Mouse (Mus musculus): Measurements from ENCODE around the gene Gla. TPM values are rescaled to one million over a fixed set of nuclear protein-coding genes. Genes with fewer than 3 reads are reported as not detected.
A peak's percentile ranks its signal among the peaks of the same experiment; 100 is the strongest.

Gla gene
- total RNA-seq, 2 experiments from 2014 or later: 1.6 to 2.1 TPM

DNA sequence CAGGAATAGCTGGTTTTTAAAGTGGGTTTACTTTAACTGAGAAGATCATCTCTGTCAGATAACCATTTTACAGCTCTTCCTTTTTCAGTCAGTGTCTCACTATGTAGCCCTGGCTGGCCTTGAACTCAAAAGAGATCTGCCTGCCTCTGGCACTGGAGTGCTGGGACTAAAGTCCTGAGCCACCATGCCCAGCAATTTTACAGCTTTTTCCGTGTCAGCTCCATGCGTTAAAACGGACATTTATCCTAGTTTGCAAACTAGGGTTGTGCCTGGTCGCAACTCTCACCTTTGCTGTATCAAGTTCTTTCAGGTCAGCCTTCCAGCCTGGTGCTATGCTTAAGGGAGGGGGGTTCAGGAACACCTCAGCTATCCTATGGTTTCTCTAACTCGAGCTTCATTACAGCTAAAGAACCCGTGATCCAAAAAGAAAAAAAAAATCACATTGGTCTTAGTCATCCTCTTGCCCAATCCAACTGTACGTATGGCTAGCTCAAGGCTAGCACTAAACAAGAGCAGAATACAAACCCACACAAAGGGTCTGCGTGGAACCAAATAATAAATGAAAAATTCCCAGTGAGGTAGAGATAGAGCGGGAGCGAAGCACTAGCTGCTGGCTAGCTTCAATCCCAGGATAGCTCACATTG lies 881 bp downstream of the Gla start:
- intact Hi-C loops (cut with DNase I): no loop called here
- no peak for DNase-seq (ENCODE audit: low spot score)

DNA sequence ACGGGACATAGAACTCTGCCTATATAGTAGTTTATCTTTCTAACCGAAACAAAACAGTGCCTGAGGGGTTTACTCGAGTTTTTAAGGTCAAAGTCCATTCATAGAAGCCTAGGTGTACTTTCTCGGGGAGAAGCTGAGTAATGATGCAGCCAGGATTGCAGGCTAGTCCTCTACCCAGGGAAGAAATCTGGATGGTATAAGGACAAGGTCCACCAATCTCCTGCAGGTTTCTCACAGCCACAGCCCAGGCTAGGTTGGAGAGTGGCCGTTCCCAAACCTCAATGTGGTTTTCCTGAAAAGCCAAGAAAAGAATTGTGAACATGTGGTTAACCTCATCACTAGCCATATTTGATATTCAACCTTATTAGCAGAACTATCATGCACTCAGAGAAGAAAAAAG lies 11.1 kb downstream of the Gla start:
- DNase-seq (ENCODE audit: low spot score): no peak
- intact Hi-C loops (cut with DNase I): no loop called here

DNA sequence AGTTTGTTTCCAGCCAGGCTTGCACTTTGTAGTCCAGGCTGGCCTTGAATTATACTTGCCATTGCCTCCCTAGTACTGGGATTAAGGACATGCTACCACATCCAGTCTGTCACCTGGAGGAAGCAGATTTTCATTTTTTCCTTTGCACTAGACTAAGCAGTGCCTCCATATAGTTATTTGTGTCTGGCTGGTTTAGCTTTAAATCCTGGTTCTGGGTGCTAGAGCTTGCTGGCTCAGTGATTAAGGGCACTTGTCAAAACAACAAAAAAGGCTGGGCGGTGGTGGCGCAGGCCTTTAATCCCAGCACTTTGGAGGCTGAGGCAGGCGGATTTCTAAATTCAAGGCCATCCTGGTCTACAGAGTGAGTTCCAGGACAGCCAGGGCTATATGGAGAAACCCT lies 11.9 kb downstream of the Gla start:
- intact Hi-C loops (cut with DNase I): no loop called here
- DNase-seq (ENCODE audit: low spot score): no peak

DNA sequence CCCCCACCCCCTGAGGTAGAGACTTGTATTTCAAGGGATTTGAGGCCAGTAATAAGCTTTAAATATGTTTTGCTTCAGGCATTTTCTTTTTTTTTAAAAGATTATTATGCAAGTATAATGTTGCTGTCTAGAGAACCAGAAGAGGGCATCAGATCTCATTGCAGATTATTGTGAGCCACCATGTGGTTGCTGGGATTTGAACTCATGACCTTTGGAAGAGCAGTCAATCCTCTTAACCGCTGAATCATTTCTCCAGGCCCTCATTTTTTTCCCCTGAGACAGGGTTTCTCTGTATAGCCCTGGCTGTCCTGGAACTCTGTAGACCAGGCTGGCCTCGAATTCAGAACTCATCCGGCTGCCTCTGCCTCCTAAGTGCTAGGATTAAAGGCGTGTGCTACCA lies 12.7 kb downstream of the Gla start:
- no peak for DNase-seq (ENCODE audit: low spot score)
- intact Hi-C loops (cut with DNase I): no loop called here

DNA sequence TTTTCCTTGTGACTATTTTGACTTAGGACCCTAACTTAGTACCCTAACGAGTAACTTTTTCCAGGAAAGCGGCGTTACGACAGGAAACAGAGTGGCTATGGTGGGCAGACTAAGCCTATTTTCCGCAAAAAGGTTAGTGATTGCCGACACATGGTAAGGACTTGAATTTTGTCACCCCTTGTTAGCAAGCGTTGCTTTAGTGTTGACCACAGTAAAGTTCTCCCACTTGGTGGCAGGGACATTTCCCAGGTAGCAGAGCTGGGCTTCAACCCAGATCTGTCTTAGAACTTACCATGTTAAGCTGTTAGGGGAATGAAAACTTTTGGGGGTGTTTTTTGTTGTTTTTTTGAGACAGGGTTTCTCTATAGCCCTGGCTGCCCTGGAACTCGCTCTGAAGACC lies 14.5 kb downstream of the Gla start:
- intact Hi-C loops (cut with DNase I): no loop called here

DNA sequence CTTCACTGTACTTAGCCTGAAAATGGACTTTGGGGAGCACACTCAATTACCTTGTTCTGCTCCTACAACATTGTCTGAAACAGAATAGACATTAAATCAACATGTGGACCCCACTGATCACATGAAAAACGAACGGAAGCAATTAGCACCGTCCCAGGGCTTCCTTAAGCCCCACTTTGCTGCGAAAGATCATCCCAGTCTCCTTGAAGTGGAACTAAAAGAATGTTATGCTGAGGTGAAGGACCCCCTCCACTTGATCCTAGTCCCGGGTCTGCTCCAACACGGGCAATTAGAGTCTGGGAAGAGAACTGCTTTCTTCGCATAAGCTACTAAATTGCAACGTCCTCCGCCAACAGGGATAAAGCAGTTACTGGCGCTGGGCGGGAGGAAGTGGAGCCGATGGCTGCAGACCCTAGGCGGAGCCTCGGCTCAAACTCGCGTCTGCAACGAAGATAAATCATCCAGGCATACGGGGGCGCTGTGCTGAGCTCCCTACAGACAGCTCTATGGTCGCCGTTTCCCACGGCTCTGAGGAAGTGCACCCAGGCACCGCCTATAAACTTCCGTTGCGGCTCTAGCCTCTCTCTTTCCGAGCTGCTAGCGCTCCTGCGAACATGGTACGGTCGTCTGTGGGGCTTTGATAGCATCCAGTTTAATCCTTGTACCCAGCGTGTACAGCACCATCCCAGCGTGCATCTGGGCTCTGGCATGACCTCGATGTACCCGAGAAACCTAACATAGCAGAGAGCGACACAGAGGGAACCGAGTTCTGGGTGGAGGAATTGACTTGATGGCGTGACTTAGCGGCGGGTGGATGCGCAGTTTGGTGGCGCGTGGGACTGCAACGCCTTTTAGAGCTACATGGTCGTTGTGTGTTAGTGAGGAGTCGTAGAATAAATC lies 15.6 kb downstream of the Gla start, which contains the start of gene Rpl36a:
Rpl36a (plus strand) TSS at position 552 of the 900 bp plus-strand sequence.
- intact Hi-C loops (cut with DNase I): no loop called here
- peak; percentile 78 for DNase-seq (ENCODE audit: low spot score)

More for the DNA sequence above, 14.5 kb downstream of the Gla start:
- no peak for DNase-seq (ENCODE audit: low spot score)

DNA sequence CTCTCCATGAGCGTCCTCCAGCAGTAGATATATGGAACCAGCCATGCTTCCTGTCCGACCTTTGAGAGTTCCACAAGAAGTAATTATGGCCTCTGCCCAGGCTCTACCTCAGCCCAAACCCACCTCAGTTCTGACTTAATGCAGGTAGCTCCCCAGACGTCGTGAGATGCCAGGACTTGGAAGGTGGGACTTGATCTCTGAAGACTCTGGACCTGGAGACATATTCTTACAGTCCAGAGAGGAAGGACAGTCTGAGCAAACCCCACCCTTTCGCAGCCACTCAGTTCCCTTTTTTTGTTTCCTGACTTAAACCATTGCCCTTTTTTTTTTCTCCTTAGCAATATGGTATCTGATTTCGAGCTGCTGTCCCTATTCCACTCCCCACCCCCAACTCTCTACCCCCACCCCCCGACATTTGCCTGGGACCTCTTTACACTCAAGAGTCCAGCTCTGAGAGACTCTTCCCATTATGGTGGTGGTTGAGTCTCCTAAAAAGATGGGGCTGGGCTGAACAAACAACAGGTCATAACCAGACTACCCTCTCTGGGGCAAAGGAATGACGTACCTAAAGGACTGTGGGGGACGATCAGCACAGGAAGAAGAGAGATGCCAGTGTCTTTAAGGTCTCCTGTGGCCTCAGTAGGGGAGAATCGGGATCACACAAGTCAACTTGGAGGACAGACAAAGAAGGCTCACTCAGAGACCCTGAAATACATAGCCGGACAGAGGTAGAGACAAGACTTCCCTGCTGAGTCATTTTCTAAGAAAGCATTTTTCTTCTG lies 17.8 kb downstream of the Gla start, which contains the start of gene Btk:
Btk (minus strand) TSS at position 683 of the 782 bp plus-strand sequence.
- intact Hi-C loops (cut with DNase I): loop anchor here (5.0 kb wide), 1 partner anchor 41 kb away; the partner anchor contains the start of gene Timm8a1
- no peak for DNase-seq (ENCODE audit: low spot score)

DNA sequence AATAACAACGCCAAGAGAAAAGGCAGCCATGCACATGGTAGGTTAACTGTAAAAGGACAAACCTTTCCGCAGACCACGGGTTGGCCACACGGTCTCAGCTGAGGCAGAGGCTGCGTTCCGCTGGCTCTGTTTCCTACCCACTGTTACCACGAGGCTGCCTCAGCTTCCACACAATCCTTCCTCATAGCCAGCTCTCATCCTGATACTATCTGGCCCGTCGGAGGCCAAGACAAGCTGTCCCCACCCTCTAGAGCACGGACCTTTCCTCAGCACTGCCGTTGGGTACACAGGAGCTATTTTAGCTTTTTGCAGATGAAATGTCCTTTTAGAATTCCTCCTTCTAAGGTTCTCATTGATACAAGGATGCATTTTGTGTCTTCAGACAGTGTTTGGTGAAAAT lies 18.7 kb downstream of the Gla start:
- no peak for DNase-seq (ENCODE audit: low spot score)
- intact Hi-C loops (cut with DNase I): loop anchor here (5.0 kb wide), 1 partner anchor 40 kb away; the partner anchor contains the start of gene Timm8a1

DNA sequence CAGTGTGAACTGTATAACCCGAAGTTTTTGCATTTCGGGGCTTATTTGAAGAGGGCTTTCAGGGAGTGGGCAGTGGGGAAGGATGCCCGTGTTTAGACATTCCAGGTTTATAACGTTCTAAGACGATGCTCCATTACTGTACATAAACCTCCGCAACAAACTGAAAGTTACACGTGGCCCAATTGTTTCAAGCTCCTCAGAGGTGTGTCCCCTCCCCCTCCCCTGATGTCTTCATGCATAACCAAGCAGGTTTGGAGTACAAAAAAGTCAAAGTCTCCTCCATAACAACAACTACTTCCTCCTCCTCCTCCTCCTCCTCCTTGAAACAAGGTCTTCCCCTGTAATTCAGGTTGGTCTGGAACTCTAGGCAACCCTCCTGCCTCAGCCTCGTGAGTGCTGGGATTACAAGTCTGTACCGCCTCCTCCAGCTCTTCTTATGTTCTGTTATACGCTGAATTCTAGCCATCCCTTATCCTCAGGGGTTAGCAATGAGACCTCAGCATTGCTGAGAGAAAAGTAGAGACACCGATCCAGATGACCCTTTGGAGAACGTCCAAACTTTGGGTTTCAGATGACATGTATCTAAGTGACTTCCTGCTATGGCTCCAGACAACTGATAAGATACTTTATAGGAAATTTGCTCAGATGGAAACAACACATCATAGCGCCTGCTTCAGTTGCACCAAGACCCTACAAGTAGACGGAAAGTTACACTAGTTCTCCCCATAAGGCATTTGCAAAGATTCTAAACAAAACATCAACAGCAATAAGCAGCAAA lies 20.2 kb downstream of the Gla start:
- no peak for DNase-seq (ENCODE audit: low spot score)
- intact Hi-C loops (cut with DNase I): loop anchor here (5.0 kb wide), 1 partner anchor 38 kb away; the partner anchor contains the start of gene Timm8a1

DNA sequence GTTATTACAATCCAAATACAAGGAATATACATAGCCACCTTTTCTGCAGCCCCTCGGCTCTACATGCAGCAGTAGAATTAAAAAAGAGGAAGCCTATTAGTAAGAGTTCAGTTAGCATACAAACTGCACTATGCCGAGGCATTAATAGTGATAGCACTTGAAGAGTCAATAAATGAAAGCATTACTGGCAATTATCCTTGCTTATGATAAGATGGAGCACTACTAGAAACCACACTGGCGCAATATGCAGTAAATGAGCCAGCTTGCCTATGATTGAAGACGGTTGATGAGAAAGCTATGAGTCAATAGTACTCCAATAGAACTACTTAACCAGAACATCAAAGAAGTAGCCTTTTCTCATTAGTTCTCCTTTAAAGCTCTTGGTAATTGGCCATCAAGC lies 23.0 kb downstream of the Gla start:
- intact Hi-C loops (cut with DNase I): no loop called here
- DNase-seq (ENCODE audit: low spot score): no peak

DNA sequence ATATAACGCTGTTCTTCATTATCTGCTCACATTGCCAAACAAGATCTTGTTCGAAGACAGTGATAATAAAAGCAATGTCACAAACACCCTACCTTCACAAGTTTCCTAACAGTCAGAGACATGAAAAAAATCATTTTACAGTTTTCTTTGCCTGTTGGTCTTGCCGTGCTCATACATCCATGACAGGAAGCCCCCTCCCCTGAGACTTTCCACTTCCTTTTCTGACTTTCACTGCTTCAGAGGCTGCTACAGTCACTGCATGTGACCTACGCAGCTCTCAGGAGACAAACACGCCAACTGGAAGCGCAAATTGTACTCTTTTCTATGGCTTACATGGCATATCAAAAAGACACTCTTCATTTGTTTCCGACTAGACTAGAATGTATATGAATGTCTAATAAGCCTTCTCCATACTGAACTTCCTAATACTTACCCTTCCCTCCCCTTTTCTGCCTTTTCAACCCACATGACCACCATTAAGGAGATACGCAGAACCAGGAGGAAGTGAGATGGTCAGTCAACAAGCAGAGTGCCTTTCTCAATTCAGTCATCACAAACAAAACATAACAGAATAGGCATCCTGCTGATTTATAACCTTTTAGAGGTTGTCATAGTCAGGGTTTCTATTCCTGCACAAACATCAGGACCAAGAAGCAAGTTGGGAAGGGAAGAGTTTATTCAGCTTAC lies 34.2 kb downstream of the Gla start:
- intact Hi-C loops (cut with DNase I): no loop called here
- no peak for DNase-seq (ENCODE audit: low spot score)

DNA sequence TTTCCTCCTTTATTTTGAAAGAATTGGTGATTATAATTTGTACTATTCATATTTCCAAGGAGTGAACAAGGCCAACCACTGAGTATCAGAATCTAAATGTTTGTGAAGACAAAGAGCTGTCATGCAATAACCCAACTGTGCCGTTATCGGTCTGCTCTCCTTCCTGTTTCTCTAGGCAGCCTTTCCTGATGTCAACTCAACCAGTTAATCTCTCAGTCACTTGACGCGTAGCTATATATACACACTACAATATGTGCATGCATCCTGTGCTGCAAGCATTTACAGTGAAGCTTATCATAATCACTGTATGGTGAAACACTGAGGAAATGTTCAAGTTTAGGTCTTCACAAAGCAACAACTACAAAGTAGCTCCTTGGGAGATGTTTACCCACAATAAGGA lies 36.6 kb downstream of the Gla start:
- intact Hi-C loops (cut with DNase I): no loop called here

DNA sequence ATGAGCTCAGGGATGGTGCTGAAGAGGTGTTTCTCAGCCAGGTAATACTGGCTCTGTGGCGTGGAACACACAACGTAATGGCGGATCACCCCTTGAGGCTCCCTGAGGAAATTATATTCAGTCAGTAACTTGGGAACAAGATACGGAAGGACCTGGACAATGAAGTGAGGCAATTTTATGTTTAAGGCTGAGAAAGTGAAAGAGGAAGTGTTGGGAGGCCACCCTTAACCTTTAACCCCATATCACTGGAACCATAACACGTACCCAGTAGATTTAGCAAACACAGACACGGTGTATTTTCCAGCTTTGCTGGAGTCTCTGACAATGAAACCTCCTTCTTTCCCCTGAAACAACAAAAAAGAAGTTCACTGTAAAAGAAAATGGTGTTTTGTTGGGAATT lies 46.5 kb downstream of the Gla start:
- intact Hi-C loops (cut with DNase I): no loop called here
- no peak for DNase-seq (ENCODE audit: low spot score)

More for the DNA sequence above, 36.6 kb downstream of the Gla start:
- DNase-seq (ENCODE audit: low spot score): no peak

DNA sequence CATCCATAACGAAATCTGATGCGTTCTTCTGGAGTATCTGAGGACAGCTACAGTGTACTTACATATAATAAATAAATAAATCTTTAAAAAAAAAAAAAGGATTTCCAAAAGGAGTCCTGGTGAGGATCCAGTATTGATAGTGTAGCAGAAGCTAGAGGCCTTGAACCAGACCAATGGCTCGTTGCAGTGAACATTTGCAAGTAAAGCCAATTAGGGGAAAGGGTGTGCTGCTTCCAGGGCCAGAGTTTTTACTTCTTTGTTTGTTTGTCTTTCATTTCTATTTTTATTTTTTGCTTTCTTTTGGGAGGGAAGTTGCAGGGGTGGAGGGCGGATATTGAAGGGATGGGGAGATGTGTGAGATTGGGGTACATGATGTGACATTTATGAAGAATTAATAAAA lies 47.6 kb downstream of the Gla start:
- DNase-seq (ENCODE audit: low spot score): no peak
- intact Hi-C loops (cut with DNase I): no loop called here

DNA sequence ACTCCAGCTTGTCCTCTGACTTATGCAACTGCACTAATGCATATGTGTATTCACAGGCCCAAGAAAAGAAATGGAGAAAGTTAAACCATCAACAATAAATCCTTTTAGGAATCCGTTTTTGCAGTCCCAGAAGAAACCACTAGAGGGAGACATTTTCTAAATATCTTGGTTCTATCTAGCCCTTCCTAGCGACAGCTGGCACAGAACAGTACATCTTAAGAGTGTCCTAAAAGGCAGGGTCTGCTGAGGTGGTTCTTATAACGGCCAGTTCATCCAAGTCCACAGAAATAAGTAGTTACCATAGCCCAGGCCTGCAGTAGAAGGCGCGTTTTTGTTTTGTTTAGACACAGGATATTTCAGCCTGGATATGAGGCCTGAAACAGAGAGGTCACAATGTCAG lies 50.0 kb downstream of the Gla start:
- intact Hi-C loops (cut with DNase I): no loop called here

DNA sequence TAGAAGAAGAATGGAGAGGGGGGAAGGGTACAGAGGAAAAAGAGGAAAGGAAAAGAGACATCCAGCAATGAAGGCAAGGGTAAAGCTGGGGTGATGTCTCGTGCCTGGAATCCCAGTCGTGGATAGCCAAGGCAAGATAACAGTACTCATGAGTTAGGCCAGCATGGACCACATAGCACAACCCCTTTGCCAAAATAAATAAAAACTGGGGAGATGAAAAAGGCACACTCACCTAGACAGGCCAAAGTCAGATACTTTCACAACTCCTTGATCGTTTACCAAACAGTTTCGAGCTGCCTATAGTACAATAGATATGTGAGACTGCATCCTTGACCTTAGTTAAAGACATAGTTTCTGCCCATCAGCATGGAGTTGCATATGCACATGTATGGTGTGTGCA lies 53.6 kb downstream of the Gla start:
- no peak for DNase-seq (ENCODE audit: low spot score)
- intact Hi-C loops (cut with DNase I): no loop called here

More for the DNA sequence above, 50.0 kb downstream of the Gla start:
- no peak for DNase-seq (ENCODE audit: low spot score)

DNA sequence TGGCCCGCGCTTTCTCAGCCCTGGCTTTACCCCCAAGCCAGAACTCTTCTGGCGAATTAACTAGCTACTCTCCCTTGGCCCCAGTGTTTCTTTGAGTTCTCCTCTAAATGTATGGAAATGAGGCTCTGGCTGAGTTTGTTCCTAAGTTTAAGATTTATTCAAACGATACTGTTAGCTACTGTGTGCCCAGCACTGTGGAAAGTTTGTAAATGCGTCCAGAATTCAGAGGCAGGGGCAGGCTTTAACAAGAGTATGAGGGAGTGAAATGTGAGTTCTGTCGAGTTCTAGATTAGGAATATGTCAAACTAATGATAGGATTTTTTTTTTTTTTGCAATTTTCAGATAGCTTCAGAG lies 59.0 kb downstream of the Gla start:
- intact Hi-C loops (cut with DNase I): loop anchor here (5.0 kb wide), 1 partner anchor 40 kb away; the partner anchor contains the start of gene Btk
- no peak for DNase-seq (ENCODE audit: low spot score)

DNA sequence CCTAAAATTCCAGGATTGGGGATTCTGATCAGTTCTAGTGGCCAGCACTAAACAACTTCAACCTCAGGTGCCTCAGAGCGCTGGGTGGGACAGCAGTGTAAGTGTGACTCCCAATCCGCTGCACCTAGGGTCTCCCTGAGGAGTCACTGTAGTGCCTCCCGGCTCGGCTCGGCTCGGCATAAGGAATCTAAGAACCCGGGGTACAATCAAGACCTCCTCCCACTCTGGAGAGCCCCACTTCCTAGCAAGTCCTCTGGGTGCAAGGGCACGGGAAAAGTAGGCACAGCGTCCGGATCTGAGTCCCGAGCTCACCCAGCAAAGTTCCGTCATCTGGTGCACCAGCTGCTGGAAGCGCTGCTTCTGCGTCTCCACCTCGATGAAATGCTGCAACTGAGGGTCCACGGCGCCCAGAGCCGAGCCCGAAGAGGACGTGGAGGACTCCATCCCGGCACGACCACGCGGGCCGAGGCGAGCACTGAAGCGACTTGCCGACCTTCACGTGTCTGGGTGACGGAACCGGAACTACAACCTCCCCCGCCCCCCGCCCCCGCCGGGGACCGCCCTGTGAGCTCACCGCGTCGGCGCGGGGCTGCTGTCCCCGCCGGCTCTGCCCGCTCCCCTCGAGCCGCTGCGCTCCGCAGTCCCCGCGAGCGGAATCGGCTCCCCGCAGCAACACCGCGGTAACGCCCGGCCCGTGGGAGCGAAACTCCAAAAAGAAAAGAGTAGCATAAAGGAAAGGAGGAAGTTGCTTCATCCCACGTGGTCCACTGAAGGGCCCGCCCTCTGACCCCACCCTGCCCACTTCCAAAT lies 59.6 kb downstream of the Gla start, which contains the start of gene Timm8a1:
Timm8a1 (minus strand) TSS at position 721 of the 810 bp plus-strand sequence.
- DNase-seq (ENCODE audit: low spot score): peak; percentile 12
- intact Hi-C loops (cut with DNase I): loop anchor here (5.0 kb wide), 1 partner anchor 41 kb away; the partner anchor contains the start of gene Btk

Data from heart, postnatal 25 days (tissue).